Comparison of ENCODE assay signal across 8 mouse cellular contexts in the genomic region with DNA sequence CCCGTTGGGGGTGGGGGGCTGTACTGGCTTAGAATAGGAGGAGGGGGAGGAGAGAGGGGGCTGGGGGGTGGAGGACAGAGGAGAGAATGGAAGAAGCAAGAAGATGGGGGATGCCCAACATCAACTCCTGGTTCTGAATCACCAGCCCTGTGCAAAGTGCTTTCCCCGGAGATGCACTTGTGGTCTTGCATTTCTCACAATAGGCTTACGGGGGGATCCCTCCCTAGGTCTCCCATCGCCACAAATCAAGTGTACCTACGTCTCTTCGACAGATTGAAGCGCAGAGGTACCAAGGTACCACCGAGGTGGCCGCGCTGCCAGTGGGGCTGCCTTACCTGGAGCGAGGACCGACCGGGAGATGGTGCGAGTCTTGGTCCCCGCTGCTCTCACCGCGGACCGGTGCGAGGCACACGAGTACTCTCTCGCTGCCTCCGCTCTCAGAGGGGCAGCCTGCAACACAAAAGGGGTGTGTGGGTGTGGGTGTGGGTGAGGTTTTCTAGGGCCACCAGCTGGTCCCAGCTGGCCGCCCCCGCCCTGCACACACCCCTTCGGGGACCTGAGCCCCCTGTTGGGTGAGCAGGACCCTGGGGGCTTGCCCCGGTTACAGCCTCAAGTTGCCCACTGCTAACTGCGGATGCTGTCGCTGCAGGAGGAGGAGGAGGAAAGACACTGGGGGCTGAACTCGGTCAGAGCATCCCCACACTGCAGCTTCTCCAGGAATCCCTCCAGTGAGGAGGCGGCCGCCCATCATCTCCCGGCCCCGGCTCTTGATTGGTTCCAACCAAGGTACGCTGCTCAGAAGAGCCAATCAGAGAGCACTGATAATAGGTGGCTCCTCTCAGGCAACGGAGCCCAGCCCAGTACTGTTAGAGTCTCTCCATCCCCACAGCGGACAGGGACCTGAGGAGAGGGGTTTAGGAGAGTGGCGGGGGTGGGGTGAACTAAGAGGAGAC. TPM values are rescaled to one million over a fixed set of nuclear protein-coding genes. Genes with fewer than 3 reads are reported as not detected.
A peak's percentile ranks its signal among the peaks of the same experiment; 100 is the strongest.
DNase-seq lines count a peak whose midpoint lies in the region; ATAC-seq and TF ChIP-seq lines count a peak whose summit lies in the region.

Syt1 (minus strand) TSS at position 742 of the 953 bp plus-strand sequence.

- ATAC-seq in megakaryocyte progenitor cell, adult 5-6 weeks (replicated peaks; ENCODE audit: poor library complexity) = 0 out of 2 replicates have a peak, but pooled peaks have one; percentile 11

- no peaks in the 10 kb centered on the region for H3K4me1 ChIP-seq in embryonic fibroblast, embryonic 13.5 days (ENCODE audit: control insufficient read depth, insufficient read depth, low read length)

- no peak for TF ChIP-seq POLR2A in embryonic fibroblast, embryonic 13.5 days (IDR thresholded peaks at IDR 0.05; ENCODE audit: low read depth, low read length)

- intact Hi-C loops in heart, postnatal 14 days (cut with DNase I) = no loop called here

- TF ChIP-seq CTCF in embryonic fibroblast, embryonic 13.5 days (IDR thresholded peaks at IDR 0.05; ENCODE audit: borderline replicate concordance, insufficient read depth, low read length) = no peak

- no peak within 1 kb of the TSS for H3K27ac ChIP-seq in embryonic fibroblast, embryonic 13.5 days (ENCODE audit: insufficient read depth, low read length)

- peak within 1 kb of the TSS; percentile 52 for H3K4me3 ChIP-seq in embryonic fibroblast, embryonic 13.5 days (ENCODE audit: insufficient read depth, low read length)

- DNase-seq in MN1 (ENCODE audit: low spot score) = peak; percentile 96
- DNase-seq in adrenal gland, postnatal 4 days (ENCODE audit: low spot score in 2 of 2) = peak; percentile 3
- peak; percentile 2 to 16 for DNase-seq in heart, postnatal 14 days
- peak; percentile 81 to 95 for DNase-seq in left cerebral cortex, adult 8-10 months (ENCODE audit: low spot score in 2 of 2)
- DNase-seq in right cerebral cortex, postnatal 14 days = peak; percentile 88
- DNase-seq in B cell, adult 2 months = no peak

RNA-seq across cellular contexts. Expression of gene Syt1, which starts in this region (rescaled TPM):
- 10 to 100 TPM; 24.9 to 30.7 TPM for total RNA-seq in adrenal gland, postnatal 4 days (2021)
- polyA plus RNA-seq in embryonic fibroblast, embryonic 13.5 days (2011; ENCODE audit: insufficient read length, low read depth, missing spikeins) = 0.27 and 0.47 TPM in 2 replicates
- under 1 TPM; 0.12 TPM for total RNA-seq in heart, postnatal 14 days (2021)
- total RNA-seq in left cerebral cortex, adult 8-10 months (2022) = 1,000 to 10,000 TPM; 1,019 to 1,236 (median 1,126) TPM
- not detected in 2 replicates for total RNA-seq in megakaryocyte progenitor cell, adult 5-6 weeks (2015)
- not detected in 2 replicates for total RNA-seq in megakaryocyte progenitor cell, adult 5-6 weeks (2017)

Comparison
In these comparisons a context has a peak if more than half of its experiments do, and no peak if none do; other contexts are left out.
1. RNA of gene Syt1 (total RNA-seq): 1,019 to 1,236 TPM in left cerebral cortex, adult 8-10 months; 24.9 to 30.7 TPM in adrenal gland, postnatal 4 days, 0.12 TPM in heart, postnatal 14 days and not detected in megakaryocyte progenitor cell, adult 5-6 weeks; every median in the first group is over 10 times any median in the second.
2. Peak in DNase-seq in heart, postnatal 14 days; RNA of the gene not detected or under 1 TPM.
3. Peak in ATAC-seq in megakaryocyte progenitor cell, adult 5-6 weeks; RNA of the gene not detected or under 1 TPM.
4. DNase-seq: peak in MN1 (single experiment), adrenal gland, postnatal 4 days (2 of 2), left cerebral cortex, adult 8-10 months (2 of 2) and right cerebral cortex, postnatal 14 days (single experiment); none in B cell, adult 2 months (0 of 2).